Mouse (Mus musculus) right cerebral cortex, postnatal 25 days (tissue): ENCODE data around the gene Tnfrsf18.

Experiments used
- DNase-seq: peaks from one replicate; pipeline ENCODE4 v3.0.0; 2022

Gene Tnfrsf18

GRCm38 (mm10) chr4:156077499-156078301 lies 51.7 kb downstream of the Tnfrsf18 start:
- DNase-seq, result no peak
